Mouse (Mus musculus) right cerebral cortex, postnatal 25 days (tissue): ENCODE data around the gene Gm13199.

Experiments used
- DNase-seq: peaks from one replicate; pipeline ENCODE4 v3.0.0; 2022

Gm13199 gene

GRCm38 (mm10) chr2:5862834-5863233 is at the start of gene Gm13199:
Gene Gm13199, minus strand, starts transcription at chr2:5862934.
- DNase-seq: no peak

GRCm38 (mm10) chr2:5911282-5911965 is 48.7 kb upstream of the Gm13199 start:
- no peak for DNase-seq

GRCm38 (mm10) chr2:5906625-5907024 is 43.9 kb upstream of the Gm13199 start:
- no peak for DNase-seq

DNA sequence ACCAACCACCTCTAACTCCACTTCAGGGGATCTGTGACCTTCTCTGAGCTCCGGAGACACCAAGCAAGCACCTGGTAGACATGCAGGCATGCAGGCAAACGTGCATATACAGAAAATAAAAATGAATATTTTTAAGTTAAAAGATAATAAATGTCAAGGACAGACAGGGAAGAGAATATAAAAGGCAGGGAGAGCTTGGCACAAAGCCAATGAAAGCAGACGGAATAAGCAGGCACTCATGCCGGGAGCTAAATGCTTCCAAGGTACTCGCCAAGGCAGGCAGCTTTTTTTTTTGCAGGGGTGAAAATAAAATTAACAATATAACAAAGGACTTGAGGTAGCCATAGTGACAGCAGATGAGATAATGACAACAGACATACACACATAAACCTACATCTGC is 43.4 kb upstream of the Gm13199 start:
- no peak for DNase-seq

DNA sequence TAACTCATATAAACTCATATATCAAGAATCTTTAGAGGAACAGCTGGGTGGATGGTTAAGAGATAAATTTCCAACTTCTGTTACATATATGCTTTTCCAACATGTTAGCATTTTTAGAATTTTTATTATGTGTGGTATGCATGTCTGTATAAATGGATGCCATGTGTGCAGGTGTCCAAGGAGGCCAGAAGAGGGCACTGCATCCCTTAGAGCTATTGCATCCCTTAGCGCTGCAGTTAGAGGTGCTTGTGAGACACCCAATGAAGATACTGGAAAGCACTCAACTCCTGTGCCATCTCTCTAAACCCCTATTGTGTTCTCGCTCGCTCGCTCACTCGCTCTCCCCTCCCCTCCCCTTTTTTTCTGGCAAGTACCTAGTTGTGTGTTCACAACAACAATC is 37.4 kb upstream of the Gm13199 start:
- DNase-seq: no peak

- DNase-seq: peak; percentile 99
Observed at GRCm38 (mm10) chr2:5894843-5895570, 32.3 kb upstream of the Gm13199 start, which contains the start of gene Sec61a2. Gene Sec61a2, minus strand, starts transcription at chr2:5895432.

- DNase-seq: no peak
Observed at GRCm38 (mm10) chr2:5894296-5894695, 31.6 kb upstream of the Gm13199 start.

DNA sequence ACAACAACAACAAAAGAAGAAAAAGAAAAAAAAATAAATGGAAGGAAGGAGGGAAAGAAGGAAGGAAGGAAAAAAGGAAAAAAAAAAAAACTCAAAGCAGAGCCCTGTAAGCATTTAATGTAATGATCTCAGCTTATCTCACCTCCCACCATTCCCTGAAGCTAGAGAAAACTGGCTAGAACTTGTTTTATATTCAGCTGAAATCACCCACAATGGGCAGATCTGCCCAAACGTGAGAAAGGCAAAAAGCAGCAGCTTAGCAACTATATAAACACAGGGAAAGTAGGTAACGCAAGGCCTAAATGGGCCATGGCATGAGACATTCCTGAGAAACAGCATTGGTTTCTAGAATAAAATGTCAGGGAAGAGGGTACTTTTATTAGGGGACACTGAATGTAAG is 26.7 kb upstream of the Gm13199 start:
- no peak for DNase-seq

- DNase-seq: no peak
Observed at GRCm38 (mm10) chr2:5888865-5889264, 26.1 kb upstream of the Gm13199 start.

GRCm38 (mm10) chr2:5877446-5877845 is 14.7 kb upstream of the Gm13199 start:
- no peak for DNase-seq

- no peak for DNase-seq
Observed at GRCm38 (mm10) chr2:5869746-5870145, 7.0 kb upstream of the Gm13199 start.

DNA sequence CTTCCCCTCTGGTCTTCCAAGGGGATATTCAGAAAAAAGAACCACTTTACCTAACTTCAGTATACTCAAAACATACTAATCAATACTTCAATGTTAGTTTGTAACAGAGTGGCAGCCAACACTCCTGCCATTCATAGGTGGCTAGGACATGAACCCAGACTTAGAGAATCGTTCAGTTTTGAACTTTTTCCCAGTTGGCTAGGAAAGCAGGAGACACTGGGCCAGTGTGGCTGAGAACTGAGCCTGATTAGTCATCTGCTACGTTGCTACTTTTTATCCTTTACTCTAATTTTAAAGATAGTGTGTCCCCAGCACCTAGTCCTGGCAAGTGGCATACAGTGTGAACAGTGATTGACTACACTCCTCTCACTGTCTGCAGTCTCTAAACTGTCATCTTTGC is 4.9 kb upstream of the Gm13199 start:
- DNase-seq: no peak

- DNase-seq: no peak
Observed at GRCm38 (mm10) chr2:5851866-5852265, 10.9 kb downstream of the Gm13199 start.

- DNase-seq: no peak
Observed at GRCm38 (mm10) chr2:5851116-5851515, 11.6 kb downstream of the Gm13199 start.

DNA sequence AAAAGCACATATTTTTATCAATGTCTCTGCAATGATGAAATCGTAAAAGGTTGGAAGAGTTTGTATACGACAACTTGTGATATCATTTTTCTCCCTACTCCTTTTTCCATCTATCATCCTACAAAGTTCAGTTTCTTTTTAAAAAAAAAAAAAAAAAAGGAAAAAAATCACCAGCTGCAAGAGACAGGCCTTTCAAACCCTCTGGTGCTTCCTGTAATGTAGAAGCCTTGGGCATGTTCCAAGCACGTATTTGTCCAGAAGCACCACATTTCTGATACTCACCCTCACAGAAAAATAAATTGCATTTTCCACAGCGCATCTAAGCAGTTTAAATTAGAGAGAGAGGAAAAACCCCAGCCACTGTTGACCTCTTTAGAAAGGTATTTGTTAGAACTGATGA is 16.9 kb downstream of the Gm13199 start:
- no peak for DNase-seq

DNA sequence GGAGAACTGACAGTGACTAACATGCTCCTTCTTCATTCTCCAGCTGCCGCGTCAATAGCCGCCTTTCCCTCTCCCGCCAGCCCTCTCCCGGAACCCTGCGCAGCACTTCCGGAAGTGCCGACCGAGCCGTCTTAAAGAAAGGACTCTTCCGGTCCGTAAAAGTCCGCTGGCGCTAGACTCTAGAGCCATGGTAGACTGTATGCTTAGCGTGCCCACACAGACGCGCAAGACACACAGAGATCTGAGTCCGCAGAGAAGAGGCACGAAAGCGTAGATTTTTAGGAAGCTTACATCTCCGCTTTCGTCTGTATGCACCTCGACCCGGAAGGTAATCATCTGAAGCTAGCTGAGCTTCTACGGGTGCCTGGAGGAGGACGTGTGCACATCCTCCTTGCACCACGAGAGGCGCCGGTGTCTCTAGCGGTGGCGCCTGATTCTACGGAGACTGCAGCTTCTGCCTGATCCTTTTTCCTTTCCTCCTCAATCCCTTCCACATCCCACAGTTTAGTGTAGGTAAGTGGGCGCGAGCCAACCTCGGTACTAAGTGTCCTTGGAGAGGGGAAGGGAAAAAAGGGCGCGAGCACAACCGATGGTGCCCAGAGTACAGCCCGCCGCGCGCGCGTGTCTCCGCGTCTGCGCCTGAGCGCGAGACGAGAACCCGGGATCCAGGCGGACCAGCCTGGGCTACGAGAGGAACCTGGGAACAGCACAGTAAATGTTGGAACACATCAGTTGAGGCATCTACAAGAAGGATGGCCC is 17.7 kb downstream of the Gm13199 start, which contains the start of the genes Nudt5 and Cdc123:
Gene Nudt5, plus strand, starts transcription at position 147 of the 759 bp plus-strand sequence.
Gene Cdc123, minus strand, starts transcription at position 292 of the 759 bp plus-strand sequence.
- peak; percentile 90 for DNase-seq

DNA sequence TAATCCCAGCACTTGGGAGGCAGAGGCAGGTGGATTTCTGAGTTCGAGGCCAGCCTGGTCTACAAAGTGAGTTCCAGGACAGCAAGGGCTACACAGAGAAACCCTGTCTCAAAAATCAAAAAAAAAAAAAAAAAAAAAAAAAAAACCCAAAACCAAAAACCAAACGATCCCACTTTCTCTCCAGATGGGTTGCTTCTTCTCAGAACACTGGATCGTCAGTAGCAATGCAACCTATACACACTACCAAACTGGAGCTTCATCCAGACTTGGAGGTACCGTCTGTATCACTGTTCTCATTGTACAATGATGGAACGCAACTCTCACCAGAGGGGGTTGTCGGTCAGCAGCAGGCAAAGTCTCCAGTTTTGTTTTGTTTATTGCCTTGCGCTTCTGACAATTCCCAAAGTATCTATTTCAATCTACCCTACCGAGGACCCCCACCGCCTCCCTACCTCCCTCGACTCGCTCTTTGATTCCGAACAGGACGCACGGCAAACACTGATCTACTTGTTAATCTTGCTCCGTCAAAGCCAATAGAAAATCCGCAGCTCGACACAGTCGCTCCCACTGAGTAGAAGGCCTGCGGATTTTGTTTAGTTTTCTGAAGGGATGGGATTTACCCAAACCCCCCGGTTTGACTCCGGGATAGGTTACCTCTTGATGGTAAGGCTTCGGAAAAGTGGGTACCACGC is 18.4 kb downstream of the Gm13199 start:
- DNase-seq: no peak

- no peak for DNase-seq
Observed at GRCm38 (mm10) chr2:5840815-5841214, 21.9 kb downstream of the Gm13199 start.

GRCm38 (mm10) chr2:5825265-5825913 is 37.3 kb downstream of the Gm13199 start:
- no peak for DNase-seq

- no peak for DNase-seq
Observed at GRCm38 (mm10) chr2:5824685-5825084, 38.0 kb downstream of the Gm13199 start.

DNA sequence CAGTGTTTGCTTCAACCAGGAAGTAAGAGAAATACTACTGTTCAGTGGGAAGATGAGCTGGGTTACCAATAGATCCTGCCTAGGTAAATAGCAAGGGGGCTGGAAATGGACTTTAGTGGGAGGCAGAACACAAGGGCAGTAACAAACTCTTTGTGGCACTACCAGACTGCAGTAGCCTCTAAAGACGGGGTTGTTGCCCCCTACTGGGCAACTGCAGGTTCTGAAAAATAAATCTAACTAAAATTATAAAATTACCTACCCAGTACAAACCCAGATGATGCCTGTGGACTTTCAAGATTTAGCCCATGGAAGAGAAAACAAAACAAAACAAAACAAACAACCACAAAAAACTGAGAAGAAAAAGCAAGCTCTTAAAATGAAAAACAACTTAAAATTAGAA is 38.5 kb downstream of the Gm13199 start:
- no peak for DNase-seq

DNA sequence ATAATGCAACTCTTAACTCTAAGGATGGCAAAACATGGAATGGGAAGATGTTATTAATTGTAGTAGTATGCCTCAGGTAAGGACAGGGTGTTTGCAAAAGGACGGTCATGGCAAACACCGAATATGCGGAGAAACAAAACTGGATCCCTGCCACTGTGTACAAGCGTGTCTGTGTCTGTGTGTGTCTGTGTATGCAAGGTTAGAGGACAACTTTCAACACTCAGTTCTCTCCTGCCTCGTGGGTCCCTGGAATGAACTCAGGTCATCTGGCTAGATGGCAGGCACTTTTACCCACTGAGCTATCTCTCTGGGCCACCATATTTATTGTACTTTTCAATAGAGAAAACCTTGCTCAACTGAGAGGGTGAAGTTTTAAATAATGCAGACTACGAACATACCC is 40.3 kb downstream of the Gm13199 start:
- DNase-seq: no peak
